ENCODE assay signal across 8 mouse cellular contexts in the genomic region with DNA sequence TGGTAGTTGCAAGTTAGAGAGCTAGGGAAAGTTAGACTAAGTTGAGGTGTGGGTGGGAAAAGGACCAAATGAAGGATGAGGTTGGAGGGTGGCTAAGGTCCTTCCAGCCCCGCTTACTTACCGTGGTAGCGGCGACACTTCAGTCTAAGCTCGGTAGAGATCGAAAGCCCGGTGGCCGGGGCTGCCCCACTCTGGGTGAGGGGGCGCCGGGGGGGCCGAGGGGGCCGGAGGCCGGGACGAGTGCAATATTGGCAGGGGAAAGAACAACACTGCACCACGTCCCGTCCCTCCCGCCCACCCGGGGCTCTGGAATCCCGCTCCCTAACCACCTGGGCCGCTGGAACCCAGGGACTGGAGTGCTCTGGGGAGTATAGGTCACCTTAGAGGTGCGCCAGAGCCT. TPM values are rescaled to one million over a fixed set of nuclear protein-coding genes. Genes with fewer than 3 reads are reported as not detected.
DNase-seq lines count a peak whose midpoint lies in the region; ATAC-seq and TF ChIP-seq lines count a peak whose summit lies in the region.

Mtx1 (minus strand) TSS at position 189 of the 400 bp plus-strand sequence.

- TF ChIP-seq CTCF in liver, postnatal 0 days (IDR thresholded peaks at IDR 0.05; ENCODE audit: low read depth) = no peak

- H3K4me1 ChIP-seq in kidney, embryonic 14.5 days (ENCODE audit: control insufficient read depth, insufficient read depth, low read length) = peaks cover 23% of the 10 kb centered on the region; the same call in 1 of the 2 replicates
- peaks cover 50% of the 10 kb centered on the region for H3K4me1 ChIP-seq in hindbrain, embryonic 16.5 days (ENCODE audit: control insufficient read depth, insufficient read depth, low read depth, low read length)
- H3K4me1 ChIP-seq in liver, postnatal 0 days (ENCODE audit: insufficient read depth) = peaks cover 10% of the 10 kb centered on the region

- H3K27me3 ChIP-seq in kidney, embryonic 14.5 days (ENCODE audit: control insufficient read depth, insufficient read depth, low read length) = no peaks in the 10 kb centered on the region
- H3K27me3 ChIP-seq in hindbrain, embryonic 16.5 days (replicated peaks; ENCODE audit: control insufficient read depth, insufficient read depth, low read length) = no peaks in the 10 kb centered on the region
- peaks cover 44% of the 10 kb centered on the region for H3K27me3 ChIP-seq in liver, postnatal 0 days (ENCODE audit: insufficient read depth, low read length)

- ATAC-seq in kidney, embryonic 14.5 days (ENCODE audit: low FRiP score, low TSS enrichment) = peak; percentile 25
- no peak for ATAC-seq in activated CD4-positive, CD25-positive, alpha-beta regulatory T cell, adult 4 months
- ATAC-seq in hindbrain, embryonic 16.5 days = no peak; the same call in 1 of the 2 replicates
- no peak for ATAC-seq in liver, postnatal 0 days

- TF ChIP-seq EP300 in liver, postnatal 0 days (IDR thresholded peaks at IDR 0.05; ENCODE audit: low read depth) = no peak

- DNase-seq in kidney, adult 8-10 months = no peak
- no peak for DNase-seq in gastrocnemius, adult 18-20 months (ENCODE audit: low spot score)
- DNase-seq in liver, postnatal 0 days = no peak
- no peak for DNase-seq in right cerebral cortex, postnatal 36 days (ENCODE audit: low spot score in 2 of 2)
- no peak for DNase-seq in adipocyte (ENCODE audit: low spot score)

- peak within 1 kb of the TSS; percentile 87 for H3K4me2 ChIP-seq in kidney, embryonic 14.5 days (replicated peaks; ENCODE audit: low read depth, low read length)
- peak within 1 kb of the TSS; percentile 75 for H3K4me2 ChIP-seq in hindbrain, embryonic 16.5 days (ENCODE audit: low read length)
- H3K4me2 ChIP-seq in liver, postnatal 0 days (ENCODE audit: low read depth, low read length) = peak within 1 kb of the TSS; percentile 81

- WGBS in kidney, embryonic 14.5 days = 2% methylated on average over 20 of the region's 21 CpGs
- 8% methylated on average over 21 of the region's 21 CpGs for WGBS in hindbrain, embryonic 16.5 days
- 9% methylated on average over 21 of the region's 21 CpGs for WGBS in liver, postnatal 0 days (ENCODE audit: insufficient replicate concordance)

- peaks cover 3% of the 10 kb centered on the region; the same call in 1 of the 2 replicates for H3K36me3 ChIP-seq in kidney, embryonic 14.5 days (ENCODE audit: control insufficient read depth, insufficient read depth, low read length)
- no peaks in the 10 kb centered on the region; the same call in 1 of the 2 replicates for H3K36me3 ChIP-seq in hindbrain, embryonic 16.5 days (ENCODE audit: control insufficient read depth, insufficient read depth, low read length)
- no peaks in the 10 kb centered on the region for H3K36me3 ChIP-seq in liver, postnatal 0 days (replicated peaks; ENCODE audit: insufficient read depth, low read length)

- no peak within 1 kb of the TSS; the same call in 1 of the 2 replicates for H3K27ac ChIP-seq in kidney, embryonic 14.5 days (ENCODE audit: low read depth, low read length)
- H3K27ac ChIP-seq in hindbrain, embryonic 16.5 days (ENCODE audit: low read depth, low read length) = peak within 1 kb of the TSS; percentile 83
- no peak within 1 kb of the TSS for H3K27ac ChIP-seq in liver, postnatal 0 days (ENCODE audit: low read depth)

- H3K4me3 ChIP-seq in kidney, embryonic 14.5 days (ENCODE audit: low read length) = peak within 1 kb of the TSS; percentile 40
- H3K4me3 ChIP-seq in hindbrain, embryonic 16.5 days (ENCODE audit: low read length) = peak within 1 kb of the TSS; percentile 48
- peak within 1 kb of the TSS; percentile 57 for H3K4me3 ChIP-seq in liver, postnatal 0 days (ENCODE audit: low read depth, low read length)

- peak within 1 kb of the TSS; percentile 54 for H3K9ac ChIP-seq in kidney, embryonic 14.5 days (ENCODE audit: low read depth, low read length)
- peak within 1 kb of the TSS; percentile 69 for H3K9ac ChIP-seq in hindbrain, embryonic 16.5 days (ENCODE audit: low read depth, low read length)
- H3K9ac ChIP-seq in liver, postnatal 0 days (replicated peaks) = no peak within 1 kb of the TSS

- H3K9me3 ChIP-seq in kidney, embryonic 14.5 days (ENCODE audit: control insufficient read depth, low read length) = no peaks in the 10 kb centered on the region
- H3K9me3 ChIP-seq in hindbrain, embryonic 16.5 days (ENCODE audit: control insufficient read depth, low read length) = no peaks in the 10 kb centered on the region
- no peaks in the 10 kb centered on the region for H3K9me3 ChIP-seq in liver, postnatal 0 days (ENCODE audit: low read length)

RNA-seq across cellular contexts. Expression of gene Mtx1, which starts in this region (rescaled TPM):
- polyA plus RNA-seq in kidney, embryonic 14.5 days (2014; fragmentation: Nextera tagmentation; extraction: Ambion mirVana) = 217 and 259 TPM in 2 replicates
- 100 to 1,000 TPM in 1 of 2 experiments, 10 to 100 TPM in 1; 90.7 to 112 TPM for polyA plus RNA-seq in activated CD4-positive, CD25-positive, alpha-beta regulatory T cell, adult 4 months (2017; shearing (Covaris generic))
- 10 to 100 TPM; 45.4 to 46.7 TPM for total RNA-seq in gastrocnemius, adult 18-20 months (2021)
- 163 and 166 TPM in 2 replicates for polyA plus RNA-seq in hindbrain, embryonic 16.5 days (2015; fragmentation: Nextera tagmentation; extraction: Ambion mirVana)
- polyA plus RNA-seq in liver, postnatal 0 days (2015; fragmentation: Nextera tagmentation; extraction: Ambion mirVana) = 105 and 111 TPM in 2 replicates
